ENCODE assay signal across 17 mouse cellular contexts in the genomic region with DNA sequence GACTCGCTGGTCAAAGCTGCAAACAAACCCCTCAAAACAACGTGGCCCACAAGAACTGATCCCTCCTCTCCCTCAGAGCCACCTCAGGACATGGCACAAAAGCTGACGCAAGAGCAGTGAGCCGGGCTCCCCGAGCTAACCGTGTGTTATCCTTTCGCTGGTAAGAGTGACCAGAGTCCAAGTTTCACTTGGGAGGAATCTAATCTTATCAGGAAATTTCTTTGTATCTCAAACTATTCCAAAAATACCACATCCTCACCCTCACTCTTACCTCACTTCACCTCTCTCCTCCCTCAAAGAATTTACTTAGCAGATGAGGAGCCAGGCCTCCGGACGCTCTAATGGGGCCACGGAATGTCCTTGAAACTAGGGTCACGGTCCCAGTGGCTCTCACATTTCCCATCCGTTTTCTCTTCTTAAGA. TPM values are rescaled to one million over a fixed set of nuclear protein-coding genes. Genes with fewer than 3 reads are reported as not detected.
DNase-seq lines count a peak whose midpoint lies in the region; ATAC-seq and TF ChIP-seq lines count a peak whose summit lies in the region.
"Had no signal": no experiment of that assay in that cellular context is flagged by ENCODE, and none has a peak within 500 bp of the region (broad histone marks: within the 10 kb centered on the region; RNA-seq: fewer than 3 reads in every experiment).

No protein-coding gene starts in this region.

- H3K4me2 ChIP-seq in heart, embryonic 13.5 days = 0 out of 2 replicates have a peak overlapping the region, but pooled peaks have one; percentile 7
- H3K4me2 ChIP-seq: forebrain, embryonic 12.5 days; kidney, embryonic 15.5 days; liver, embryonic 13.5 days; neural tube, embryonic 12.5 days had no signal

- intact Hi-C loops in gastrocnemius, adult 2 months (cut with DNase I) = no loop called here

- peak overlapping the region; percentile 14; the same call in 1 of the 2 replicates for H3K9ac ChIP-seq in liver, adult 2 months (ENCODE audit: low read depth, low read length)
- peak overlapping the region; percentile 67 for H3K9ac ChIP-seq in heart, embryonic 13.5 days
- H3K9ac ChIP-seq: forebrain, embryonic 12.5 days; kidney, embryonic 15.5 days; liver, embryonic 13.5 days; neural tube, embryonic 12.5 days had no signal

- no peak for TF ChIP-seq CTCF in gastrocnemius, adult 2 months (IDR thresholded peaks at IDR 0.05)
- no peak for TF ChIP-seq CTCF in liver, adult 2 months (IDR thresholded peaks at IDR 0.05; ENCODE audit: low read depth, low read length)

- peak overlapping the region; percentile 82 for H3K27ac ChIP-seq in gastrocnemius, adult 2 months
- peak overlapping the region; percentile 64 for H3K27ac ChIP-seq in liver, adult 2 months (replicated peaks; ENCODE audit: insufficient read depth, low read depth, low read length)
- peak overlapping the region; percentile 70 for H3K27ac ChIP-seq in heart, embryonic 13.5 days (replicated peaks)
- H3K27ac ChIP-seq: forebrain, embryonic 12.5 days; kidney, embryonic 15.5 days; liver, embryonic 13.5 days; neural tube, embryonic 12.5 days had no signal

- no peaks in the 10 kb centered on the region for H3K9me3 ChIP-seq in heart, embryonic 13.5 days
- H3K9me3 ChIP-seq: forebrain, embryonic 12.5 days; kidney, embryonic 15.5 days; liver, embryonic 13.5 days; neural tube, embryonic 12.5 days had no signal

- H3K79me2 ChIP-seq in liver, adult 2 months (ENCODE audit: control insufficient read depth, insufficient read depth, low read length) = peaks cover 47% of the 10 kb centered on the region

- H3K4me1 ChIP-seq in liver, adult 2 months (ENCODE audit: control insufficient read depth, insufficient read depth, low read length) = peaks cover 26% of the 10 kb centered on the region
- H3K4me1 ChIP-seq in heart, embryonic 13.5 days = peaks cover 80% of the 10 kb centered on the region
- H3K4me1 ChIP-seq: forebrain, embryonic 12.5 days had no signal

- H3K36me3 ChIP-seq in liver, adult 2 months (ENCODE audit: control insufficient read depth, insufficient read depth, low read length) = no peaks in the 10 kb centered on the region
- H3K36me3 ChIP-seq in heart, embryonic 13.5 days = peaks cover 5% of the 10 kb centered on the region; the same call in 1 of the 2 replicates
- H3K36me3 ChIP-seq: forebrain, embryonic 12.5 days; kidney, embryonic 15.5 days; liver, embryonic 13.5 days; neural tube, embryonic 12.5 days had no signal

- no peak for TF ChIP-seq POLR2A in liver, adult 2 months (IDR thresholded peaks at IDR 0.05; ENCODE audit: extremely low read depth, insufficient read depth, low read length)

- DNase-seq in gastrocnemius, adult 2 months = no peak
- DNase-seq in gastrocnemius, adult 8-10 months (ENCODE audit: low spot score in 2 of 2) = no peak
- DNase-seq in liver, adult 2 months (ENCODE audit: extremely low read depth, low read depth, low spot score) = peak; percentile 85
- no peak for DNase-seq in liver
- peak; percentile 63 for DNase-seq in lung, postnatal 25 days (ENCODE audit: low spot score)
- DNase-seq in Muller cell, postnatal 12 days (ENCODE audit: inconsistent ontology term) = no peak
- DNase-seq: adrenal gland, postnatal 36 days; cerebellum, postnatal 10 days; embryo, embryonic 11 days; liver, embryonic 13.5 days; right cerebral cortex, postnatal 4 days had no signal

- no peaks in the 10 kb centered on the region for H3K27me3 ChIP-seq in liver, adult 2 months (ENCODE audit: control insufficient read depth, insufficient read depth, low read length)
- no peaks in the 10 kb centered on the region for H3K27me3 ChIP-seq in heart, embryonic 13.5 days (replicated peaks)
- H3K27me3 ChIP-seq: CH12.LX; forebrain, embryonic 12.5 days; kidney, embryonic 15.5 days; liver, embryonic 13.5 days; neural tube, embryonic 12.5 days had no signal

- WGBS in liver, adult 2 months = 11% methylated on average over 12 of the region's 12 CpGs
- 38% methylated on average over 12 of the region's 12 CpGs for WGBS in heart, embryonic 13.5 days

- peak overlapping the region; percentile 28 for H3K4me3 ChIP-seq in gastrocnemius, adult 2 months
- H3K4me3 ChIP-seq in liver, adult 2 months (ENCODE audit: insufficient read depth, low read depth, low read length) = no peak overlapping the region
- H3K4me3 ChIP-seq in heart, embryonic 13.5 days = no peak overlapping the region
- H3K4me3 ChIP-seq: forebrain, embryonic 12.5 days; kidney, embryonic 15.5 days; liver, embryonic 13.5 days; neural tube, embryonic 12.5 days had no signal

- ATAC-seq in heart, embryonic 13.5 days (ENCODE audit: extremely low read depth, insufficient number of reproducible peaks, low FRiP score, low TSS enrichment) = no peak
- ATAC-seq in monocyte, adult 5-6 weeks (replicated peaks; ENCODE audit: insufficient number of reproducible peaks, low FRiP score, low TSS enrichment, poor library complexity, severe bottlenecking) = no peak

RNA-seq across cellular contexts. Expression of a gene that starts 36.8 kb away (rescaled TPM):
- total RNA-seq in gastrocnemius, adult 2 months (2021) = 10 to 100 TPM; 29.2 to 47.3 TPM
- 10 to 100 TPM; 23.3 to 43.2 (median 31.1) TPM for total RNA-seq in gastrocnemius, adult 8-10 months (2022)
- total RNA-seq in liver, adult 2 months (2014; rRNA removed) = 13.4 and 18.7 TPM in 2 replicates
- polyA plus RNA-seq in liver, adult 2 months (2012; rRNA removed) = 20.0 and 22.2 TPM in 2 replicates
- polyA plus RNA-seq in heart, embryonic 13.5 days (2015; fragmentation: Nextera tagmentation; extraction: Ambion mirVana) = 15.2 and 19.2 TPM in 2 replicates
- total RNA-seq in monocyte, adult 5-6 weeks (2017) = 80.1 to 98.6 TPM (median 93.0 TPM) in 3 replicates

Comparison
In these comparisons a context has a peak if more than half of its experiments do, and no peak if none do; other contexts are left out.
1. DNase-seq: peak in liver, adult 2 months (single experiment) and lung, postnatal 25 days (single experiment); none in gastrocnemius, adult 2 months (single experiment), gastrocnemius, adult 8-10 months (0 of 2), liver (single experiment) and Muller cell, postnatal 12 days (single experiment).
2. Peak in every context shown above with its lines, with median percentiles within 50 percentile points of each other: H3K27ac ChIP-seq.